Mouse (Mus musculus): ENCODE results near the gene Vps13c. TPM values are rescaled to one million over a fixed set of nuclear protein-coding genes. Genes with fewer than 3 reads are reported as not detected.

Gene Vps13c
- polyA plus RNA-seq, 1 experiment, result 34.2 TPM

DNA sequence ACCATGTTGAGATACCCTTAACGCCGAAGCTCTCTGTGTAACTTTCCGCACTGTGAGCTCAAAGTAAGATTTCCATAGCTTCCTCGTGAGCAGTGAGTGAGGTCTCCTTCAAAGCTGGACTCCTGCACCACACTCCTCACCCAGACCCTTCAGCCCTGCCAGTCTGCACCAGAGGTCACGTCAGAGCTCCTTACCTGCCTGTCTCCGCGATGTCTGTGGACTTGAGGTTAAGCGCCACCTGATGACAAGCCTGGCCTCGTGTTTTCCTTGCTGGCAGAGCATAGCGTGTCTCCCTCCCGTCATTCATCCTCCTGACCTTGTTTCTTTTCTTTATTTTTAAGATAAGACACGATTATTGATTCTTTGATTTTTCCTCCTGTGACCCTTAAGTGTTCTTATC is 9.2 kb downstream of the Vps13c start:
- no peaks in the 10 kb centered on the region for H3K36me3 ChIP-seq (ENCODE audit: control insufficient read depth, insufficient read depth, low read length, poor library complexity, severe bottlenecking)
- H3K9ac ChIP-seq (ENCODE audit: low read depth, poor library complexity, severe bottlenecking), result no peak overlapping the region
- H3K9me3 ChIP-seq (replicated peaks; ENCODE audit: control insufficient read depth, insufficient read depth, low read length, poor library complexity, severe bottlenecking), result no peaks in the 10 kb centered on the region
- H3K27ac ChIP-seq (ENCODE audit: insufficient read depth, low read length), result no peak overlapping the region
- no peaks in the 10 kb centered on the region for H3K4me1 ChIP-seq (ENCODE audit: control insufficient read depth, insufficient read depth, low read length)
- TF ChIP-seq CTCF (IDR thresholded peaks at IDR 0.05; ENCODE audit: low read depth, low read length) (no peak), POLR2A (IDR thresholded peaks at IDR 0.05; ENCODE audit: insufficient read depth, low read length) (no peak), EP300 (IDR thresholded peaks at IDR 0.05; ENCODE audit: insufficient read depth, low read depth, low read length) (no peak)
- no peaks in the 10 kb centered on the region for H3K27me3 ChIP-seq (ENCODE audit: control insufficient read depth, insufficient read depth, low read length, poor library complexity, severe bottlenecking)
- H3K4me3 ChIP-seq (ENCODE audit: low read depth, low read length), result no peak overlapping the region

DNA sequence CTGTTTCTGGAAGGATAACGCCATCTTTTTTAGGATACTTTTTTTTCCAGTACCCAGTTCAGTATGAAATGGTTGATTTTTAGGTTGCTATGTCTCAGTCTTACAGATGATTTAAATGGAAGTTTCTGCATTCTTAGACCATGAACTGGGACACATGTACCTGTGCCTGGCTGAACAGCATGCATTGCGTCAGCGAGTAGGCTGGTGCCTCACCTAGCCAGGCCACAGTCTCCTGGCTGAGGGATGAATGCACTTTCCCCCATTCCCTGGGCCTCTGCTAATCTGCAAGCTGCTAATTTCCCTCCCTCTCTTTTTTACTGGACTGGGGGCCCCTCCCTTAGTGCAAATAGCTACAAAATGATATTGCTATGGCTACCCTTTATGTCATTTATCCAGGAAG is 9.7 kb downstream of the Vps13c start:
- H3K36me3 ChIP-seq (ENCODE audit: control insufficient read depth, insufficient read depth, low read length, poor library complexity, severe bottlenecking), result no peaks in the 10 kb centered on the region
- no peaks in the 10 kb centered on the region for H3K27me3 ChIP-seq (ENCODE audit: control insufficient read depth, insufficient read depth, low read length, poor library complexity, severe bottlenecking)
- no peak for TF ChIP-seq POLR2A (IDR thresholded peaks at IDR 0.05; ENCODE audit: insufficient read depth, low read length)
- no peaks in the 10 kb centered on the region for H3K4me1 ChIP-seq (ENCODE audit: control insufficient read depth, insufficient read depth, low read length)
- no peaks in the 10 kb centered on the region for H3K9me3 ChIP-seq (replicated peaks; ENCODE audit: control insufficient read depth, insufficient read depth, low read length, poor library complexity, severe bottlenecking)
- no peak overlapping the region for H3K4me3 ChIP-seq (ENCODE audit: low read depth, low read length)
- H3K27ac ChIP-seq (ENCODE audit: insufficient read depth, low read length), result no peak overlapping the region
- no peak overlapping the region for H3K9ac ChIP-seq (ENCODE audit: low read depth, poor library complexity, severe bottlenecking)

- no peaks in the 10 kb centered on the region for H3K27me3 ChIP-seq (ENCODE audit: control insufficient read depth, insufficient read depth, low read length, poor library complexity, severe bottlenecking)
- no peaks in the 10 kb centered on the region for H3K4me1 ChIP-seq (ENCODE audit: control insufficient read depth, insufficient read depth, low read length)
- H3K9ac ChIP-seq (ENCODE audit: low read depth, poor library complexity, severe bottlenecking), result no peak overlapping the region
- no peaks in the 10 kb centered on the region for H3K36me3 ChIP-seq (ENCODE audit: control insufficient read depth, insufficient read depth, low read length, poor library complexity, severe bottlenecking)
- TF ChIP-seq EP300 (IDR thresholded peaks at IDR 0.05; ENCODE audit: insufficient read depth, low read depth, low read length) (no peak), CTCF (IDR thresholded peaks at IDR 0.05; ENCODE audit: low read depth, low read length) (peak; percentile 49)
- H3K27ac ChIP-seq (ENCODE audit: insufficient read depth, low read length), result no peak overlapping the region
- no peaks in the 10 kb centered on the region for H3K9me3 ChIP-seq (replicated peaks; ENCODE audit: control insufficient read depth, insufficient read depth, low read length, poor library complexity, severe bottlenecking)
- H3K4me3 ChIP-seq (ENCODE audit: low read depth, low read length), result no peak overlapping the region
These were observed 11.0 kb downstream of the Vps13c start for GRCm38 (mm10) chr9:67851150-67851549.

GRCm38 (mm10) chr9:67860273-67860672 is 20.1 kb downstream of the Vps13c start:
- H3K9me3 ChIP-seq (replicated peaks; ENCODE audit: control insufficient read depth, insufficient read depth, low read length, poor library complexity, severe bottlenecking), result no peaks in the 10 kb centered on the region
- H3K4me1 ChIP-seq (ENCODE audit: control insufficient read depth, insufficient read depth, low read length), result no peaks in the 10 kb centered on the region
- H3K27ac ChIP-seq (ENCODE audit: insufficient read depth, low read length), result no peak overlapping the region
- H3K4me3 ChIP-seq (ENCODE audit: low read depth, low read length), result no peak overlapping the region
- TF ChIP-seq EP300 (IDR thresholded peaks at IDR 0.05; ENCODE audit: insufficient read depth, low read depth, low read length), result no peak
- TF ChIP-seq POLR2A (IDR thresholded peaks at IDR 0.05; ENCODE audit: insufficient read depth, low read length), result no peak
- TF ChIP-seq CTCF (IDR thresholded peaks at IDR 0.05; ENCODE audit: low read depth, low read length), result no peak
- H3K9ac ChIP-seq (ENCODE audit: low read depth, poor library complexity, severe bottlenecking), result no peak overlapping the region
- no peaks in the 10 kb centered on the region for H3K27me3 ChIP-seq (ENCODE audit: control insufficient read depth, insufficient read depth, low read length, poor library complexity, severe bottlenecking)
- H3K36me3 ChIP-seq (ENCODE audit: control insufficient read depth, insufficient read depth, low read length, poor library complexity, severe bottlenecking), result no peaks in the 10 kb centered on the region

- Histone ChIP-seq H3K4me3 (ENCODE audit: low read depth, low read length) (no peak overlapping the region), H3K27ac (ENCODE audit: insufficient read depth, low read length) (no peak overlapping the region), H3K9ac (ENCODE audit: low read depth, poor library complexity, severe bottlenecking) (no peak overlapping the region), H3K9me3 (replicated peaks; ENCODE audit: control insufficient read depth, insufficient read depth, low read length, poor library complexity, severe bottlenecking) (no peaks in the 10 kb centered on the region), H3K36me3 (ENCODE audit: control insufficient read depth, insufficient read depth, low read length, poor library complexity, severe bottlenecking) (no peaks in the 10 kb centered on the region), H3K4me1 (ENCODE audit: control insufficient read depth, insufficient read depth, low read length) (no peaks in the 10 kb centered on the region), H3K27me3 (ENCODE audit: control insufficient read depth, insufficient read depth, low read length, poor library complexity, severe bottlenecking) (no peaks in the 10 kb centered on the region)
- TF ChIP-seq EP300 (IDR thresholded peaks at IDR 0.05; ENCODE audit: insufficient read depth, low read depth, low read length), result no peak
- TF ChIP-seq POLR2A (IDR thresholded peaks at IDR 0.05; ENCODE audit: insufficient read depth, low read length), result no peak
- no peak for TF ChIP-seq CTCF (IDR thresholded peaks at IDR 0.05; ENCODE audit: low read depth, low read length)
These were observed 23.1 kb downstream of the Vps13c start for GRCm38 (mm10) chr9:67863332-67863731.

- no peak overlapping the region for H3K27ac ChIP-seq (ENCODE audit: insufficient read depth, low read length)
- no peak for TF ChIP-seq CTCF (IDR thresholded peaks at IDR 0.05; ENCODE audit: low read depth, low read length)
- TF ChIP-seq EP300 (IDR thresholded peaks at IDR 0.05; ENCODE audit: insufficient read depth, low read depth, low read length), result no peak
- no peak for TF ChIP-seq POLR2A (IDR thresholded peaks at IDR 0.05; ENCODE audit: insufficient read depth, low read length)
- no peak overlapping the region for H3K9ac ChIP-seq (ENCODE audit: low read depth, poor library complexity, severe bottlenecking)
- no peaks in the 10 kb centered on the region for H3K4me1 ChIP-seq (ENCODE audit: control insufficient read depth, insufficient read depth, low read length)
- H3K27me3 ChIP-seq (ENCODE audit: control insufficient read depth, insufficient read depth, low read length, poor library complexity, severe bottlenecking), result no peaks in the 10 kb centered on the region
- H3K4me3 ChIP-seq (ENCODE audit: low read depth, low read length), result no peak overlapping the region
- no peaks in the 10 kb centered on the region for H3K36me3 ChIP-seq (ENCODE audit: control insufficient read depth, insufficient read depth, low read length, poor library complexity, severe bottlenecking)
- no peaks in the 10 kb centered on the region for H3K9me3 ChIP-seq (replicated peaks; ENCODE audit: control insufficient read depth, insufficient read depth, low read length, poor library complexity, severe bottlenecking)
These were observed 23.8 kb downstream of the Vps13c start for GRCm38 (mm10) chr9:67864011-67864410.
